Mouse (Mus musculus) liver, embryonic 13.5 days (tissue): Measurements from ENCODE around the gene Arxes2. TPM values are rescaled to one million over a fixed set of nuclear protein-coding genes. Genes with fewer than 3 reads are reported as not detected.
A peak's percentile ranks its signal among the peaks of the same experiment; 100 is the strongest.
"Not testable (repeated sequence)": the region's sequence is repeated elsewhere in the genome, so short reads cannot be mapped to it uniquely, and the experiment has no call there.

Source experiments
- ATAC-seq: fragments of 200-750 bp; cut with Nextera tagmentation; 2 replicates; pipeline ENCODE4 v1.8.0; 2017; ENCODE audit warnings: low read depth, mild to moderate bottlenecking, moderate number of reproducible peaks, moderate library complexity
- DNase-seq: peaks from one replicate; pipeline ENCODE4 v3.0.0; 2022
- H3K27ac ChIP-seq: fragments of 300-500 bp; sonication (generic); 2 replicates; pipeline ENCODE4 v1.5.1; 2015; ENCODE audit warnings: moderate library complexity, mild to moderate bottlenecking, inconsistent platforms
- H3K27me3 ChIP-seq: fragments of 300-500 bp; sonication (generic); 2 replicates; pipeline ENCODE4 v1.6.1; 2015; ENCODE audit warnings: mild to moderate bottlenecking, inconsistent platforms
- H3K36me3 ChIP-seq: fragments of 300-500 bp; sonication (generic); 2 replicates; pipeline ENCODE4 v1.6.1; 2015; ENCODE audit warnings: mild to moderate bottlenecking, inconsistent platforms
- H3K4me1 ChIP-seq: fragments of 300-500 bp; sonication (generic); replicated peaks from 2 replicates; pipeline ENCODE4 v1.6.1; 2015; ENCODE audit warnings: inconsistent platforms
- H3K4me2 ChIP-seq: fragments of 300-500 bp; sonication (generic); 2 replicates; pipeline ENCODE4 v1.6.1; 2015; ENCODE audit warnings: inconsistent platforms, mild to moderate bottlenecking, moderate library complexity
- H3K4me3 ChIP-seq: fragments of 300-500 bp; sonication (generic); replicated peaks from 2 replicates; pipeline ENCODE4 v1.5.1; 2015; ENCODE audit warnings: mild to moderate bottlenecking, inconsistent platforms
- H3K9ac ChIP-seq: fragments of 300-500 bp; sonication (generic); 2 replicates; pipeline ENCODE4 v1.6.1; 2015; ENCODE audit warnings: mild to moderate bottlenecking, inconsistent platforms
- H3K9me3 ChIP-seq: fragments of 300-500 bp; sonication (generic); replicated peaks from 2 replicates; pipeline ENCODE4 v1.6.1; 2016; ENCODE audit warnings: inconsistent platforms
- WGBS: fragments of 180-500 bp; shearing (Covaris S2); methylation state at CpG from one replicate; pipeline ENCODE4 v1.1.7; 2015; ENCODE audit not compliant: insufficient replicate concordance; 5-methylcytosine and 5-hydroxymethylcytosine counted together
- polyA plus RNA-seq: library from polyadenylated mRNA; unstranded; fragments of >200 nt; fragmentation: Nextera tagmentation; extraction: Ambion mirVana; gene quantifications from 2 replicates; pipeline ENCODE4 v1.2.1, GENCODE M21; 2015

Gene Arxes2
- 25.8 and 28.8 TPM in 2 replicates for polyA plus RNA-seq

- WGBS: no CpG with 5 or more reads among the region's 39 CpGs
- H3K27me3 ChIP-seq, H3K27ac ChIP-seq, H3K9me3 ChIP-seq, H3K9ac ChIP-seq, H3K36me3 ChIP-seq, DNase-seq, H3K4me1 ChIP-seq: not testable (repeated sequence)
- peak; percentile 85 for ATAC-seq
- H3K4me3 ChIP-seq: peak within 1 kb of the TSS; percentile 19; the same call in 1 of the 2 replicates
- H3K4me2 ChIP-seq: peak within 1 kb of the TSS; percentile 29
Observed at GRCm38 (mm10) chrX:135993664-135994119, at the start of gene Arxes2. Arxes2 (plus strand) TSS chrX:135993824.

GRCm38 (mm10) chrX:135948699-135949437 is 44.8 kb upstream of the Arxes2 start:
- H3K36me3 ChIP-seq: no peaks in the 10 kb centered on the region

DNA sequence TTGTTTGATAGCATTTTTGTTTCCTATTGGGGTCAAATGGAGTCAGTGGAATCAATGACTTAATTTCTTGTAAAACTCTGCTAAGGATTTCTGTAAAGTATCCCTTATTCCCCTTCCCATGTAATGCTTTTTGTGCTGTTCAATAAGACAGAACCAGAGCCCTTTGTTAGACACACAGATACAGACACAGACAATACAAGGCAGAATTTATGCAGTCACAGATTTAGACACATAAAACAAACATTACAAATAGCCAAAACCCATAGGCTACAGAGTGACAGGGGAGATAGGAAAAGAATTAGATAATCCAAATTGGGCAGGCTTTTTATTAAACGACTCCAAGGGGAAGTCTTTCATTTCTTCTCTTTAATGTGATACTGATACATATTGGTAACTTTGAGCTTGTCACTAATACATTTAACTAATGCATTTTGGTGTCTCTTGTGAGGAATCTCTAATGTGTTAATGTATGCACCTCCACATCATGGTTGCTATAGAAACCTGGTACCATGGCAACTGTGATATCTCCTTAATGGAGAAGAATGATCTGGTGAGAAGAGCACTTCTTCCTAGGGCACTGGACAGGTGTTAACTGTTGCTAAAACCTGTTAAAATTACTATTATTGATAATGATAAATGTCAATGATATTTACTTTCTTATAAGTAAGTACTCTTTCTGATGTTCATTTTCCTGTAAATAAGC is 36.5 kb upstream of the Arxes2 start:
- no peaks in the 10 kb centered on the region for H3K4me1 ChIP-seq
- ATAC-seq (no peak), DNase-seq (no peak)
- no peak overlapping the region for H3K4me2 ChIP-seq
- no peaks in the 10 kb centered on the region for H3K36me3 ChIP-seq
- 74% methylated on average over 1 of the region's 1 CpGs for WGBS
- no peak overlapping the region for H3K27ac ChIP-seq
- no peaks in the 10 kb centered on the region for H3K27me3 ChIP-seq
- H3K9ac ChIP-seq: no peak overlapping the region
- H3K9me3 ChIP-seq: no peaks in the 10 kb centered on the region
- no peak overlapping the region for H3K4me3 ChIP-seq

More at GRCm38 (mm10) chrX:135948699-135949437, 44.8 kb upstream of the Arxes2 start:
- ATAC-seq: no peak
- Histone ChIP-seq H3K4me1 (no peaks in the 10 kb centered on the region), H3K27ac (no peak overlapping the region), H3K4me2 (no peak overlapping the region), H3K4me3 (no peak overlapping the region), H3K9ac (no peak overlapping the region), H3K9me3 (no peaks in the 10 kb centered on the region), H3K27me3 (no peaks in the 10 kb centered on the region)
- DNase-seq: no peak
- 42% methylated on average over 1 of the region's 1 CpGs for WGBS

- no peaks in the 10 kb centered on the region for H3K9me3 ChIP-seq
- H3K27ac ChIP-seq: no peak overlapping the region
- H3K27me3 ChIP-seq: no peaks in the 10 kb centered on the region
- H3K4me1 ChIP-seq: no peaks in the 10 kb centered on the region
- no peak for DNase-seq
- no peak for ATAC-seq
- no peak overlapping the region for H3K9ac ChIP-seq
- 75% methylated on average over 2 of the region's 2 CpGs for WGBS
- H3K4me2 ChIP-seq: no peak overlapping the region
- no peak overlapping the region for H3K4me3 ChIP-seq
- H3K36me3 ChIP-seq: no peaks in the 10 kb centered on the region
Observed at GRCm38 (mm10) chrX:135957691-135958081, 35.9 kb upstream of the Arxes2 start.

- DNase-seq (no peak), ATAC-seq (no peak)
- Histone ChIP-seq H3K36me3 (no peaks in the 10 kb centered on the region), H3K4me2 (no peak overlapping the region), H3K9ac (no peak overlapping the region), H3K4me3 (no peak overlapping the region), H3K9me3 (no peaks in the 10 kb centered on the region), H3K27me3 (no peaks in the 10 kb centered on the region), H3K27ac (no peak overlapping the region), H3K4me1 (no peaks in the 10 kb centered on the region)
- WGBS: 58% methylated on average over 7 of the region's 7 CpGs
Observed at GRCm38 (mm10) chrX:135958589-135959225, 34.9 kb upstream of the Arxes2 start.

- no peaks in the 10 kb centered on the region for H3K27me3 ChIP-seq
- WGBS: 60% methylated on average over 4 of the region's 4 CpGs
- H3K4me1 ChIP-seq: no peaks in the 10 kb centered on the region
- DNase-seq (no peak), ATAC-seq (no peak)
- H3K9me3 ChIP-seq: no peaks in the 10 kb centered on the region
- H3K27ac ChIP-seq: no peak overlapping the region
- no peaks in the 10 kb centered on the region for H3K36me3 ChIP-seq
- no peak overlapping the region for H3K4me3 ChIP-seq
- no peak overlapping the region for H3K4me2 ChIP-seq
- H3K9ac ChIP-seq: no peak overlapping the region
Observed at GRCm38 (mm10) chrX:135959536-135959935, 34.1 kb upstream of the Arxes2 start.

DNA sequence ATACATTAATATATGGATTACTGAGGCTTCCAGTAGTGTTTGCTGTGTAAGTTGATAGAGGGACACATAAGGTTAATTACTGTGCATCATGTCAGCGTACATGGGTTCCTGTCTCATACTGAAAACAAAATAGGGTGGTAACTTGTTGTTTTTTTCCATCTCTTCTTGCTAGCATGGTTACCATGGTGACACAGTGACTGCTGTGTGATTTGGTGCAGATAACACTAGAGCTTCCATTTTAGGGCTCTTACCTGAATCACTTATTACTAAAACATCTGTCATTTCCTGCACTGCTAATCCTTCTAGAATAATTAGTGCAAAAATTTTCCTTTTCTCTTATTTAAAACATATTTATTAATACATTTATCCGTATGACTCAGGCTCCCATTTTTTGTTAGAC is 31.3 kb upstream of the Arxes2 start:
- Histone ChIP-seq H3K36me3 (no peaks in the 10 kb centered on the region), H3K27me3 (no peaks in the 10 kb centered on the region), H3K9me3 (no peaks in the 10 kb centered on the region), H3K4me1 (no peaks in the 10 kb centered on the region), H3K27ac (no peak overlapping the region), H3K4me2 (no peak overlapping the region), H3K4me3 (no peak overlapping the region), H3K9ac (no peak overlapping the region)
- ATAC-seq (no peak), DNase-seq (no peak)
- 52% methylated on average over 2 of the region's 2 CpGs for WGBS

DNA sequence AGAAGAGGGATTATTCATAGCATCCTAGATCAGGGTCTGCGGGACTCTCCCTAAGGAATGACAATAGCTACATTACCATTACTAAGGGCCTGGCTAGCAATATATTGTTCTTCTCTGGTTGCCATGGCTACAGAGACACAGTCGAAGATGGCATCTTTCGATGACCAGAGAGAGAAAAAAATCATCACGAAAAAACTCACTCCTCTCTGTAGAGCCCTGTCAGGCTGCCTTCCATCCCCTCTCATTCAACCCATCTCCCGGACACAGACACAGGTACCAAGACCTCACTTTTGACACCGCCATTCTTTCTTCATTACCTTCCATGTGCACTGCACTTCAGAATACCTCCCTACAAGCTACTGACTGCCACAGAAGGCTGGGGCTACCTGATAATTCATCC is 30.5 kb upstream of the Arxes2 start:
- Histone ChIP-seq H3K4me1 (no peaks in the 10 kb centered on the region), H3K27me3 (no peaks in the 10 kb centered on the region), H3K9me3 (no peaks in the 10 kb centered on the region), H3K4me3 (no peak overlapping the region), H3K4me2 (no peak overlapping the region), H3K9ac (no peak overlapping the region), H3K36me3 (no peaks in the 10 kb centered on the region), H3K27ac (no peak overlapping the region)
- 59% methylated on average over 6 of the region's 6 CpGs for WGBS
- ATAC-seq (no peak), DNase-seq (no peak)

DNA sequence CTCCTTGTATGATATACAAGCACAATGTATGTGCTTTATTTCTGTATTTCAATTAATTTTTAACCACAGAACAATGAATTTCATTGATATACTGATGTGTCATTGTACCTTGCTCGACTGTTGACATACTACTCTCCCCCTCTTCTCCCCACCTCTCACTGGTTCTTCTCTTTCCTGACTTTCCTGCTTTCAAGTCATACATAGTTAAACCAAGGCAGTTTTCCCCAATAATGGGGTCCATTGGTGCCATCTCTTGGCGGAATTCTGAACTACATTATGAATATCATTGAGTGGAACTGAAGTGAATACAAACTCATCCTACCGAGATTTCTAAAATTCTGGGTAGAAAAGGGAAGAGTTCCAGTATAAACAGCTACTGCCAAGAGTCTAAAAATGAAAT is 30.0 kb upstream of the Arxes2 start:
- Histone ChIP-seq H3K36me3 (no peaks in the 10 kb centered on the region), H3K4me2 (no peak overlapping the region), H3K27me3 (no peaks in the 10 kb centered on the region), H3K9ac (no peak overlapping the region), H3K9me3 (no peaks in the 10 kb centered on the region), H3K4me1 (no peaks in the 10 kb centered on the region), H3K27ac (no peak overlapping the region), H3K4me3 (no peak overlapping the region)
- DNase-seq (no peak), ATAC-seq (no peak)
- WGBS: 17% methylated on average over 3 of the region's 3 CpGs

DNA sequence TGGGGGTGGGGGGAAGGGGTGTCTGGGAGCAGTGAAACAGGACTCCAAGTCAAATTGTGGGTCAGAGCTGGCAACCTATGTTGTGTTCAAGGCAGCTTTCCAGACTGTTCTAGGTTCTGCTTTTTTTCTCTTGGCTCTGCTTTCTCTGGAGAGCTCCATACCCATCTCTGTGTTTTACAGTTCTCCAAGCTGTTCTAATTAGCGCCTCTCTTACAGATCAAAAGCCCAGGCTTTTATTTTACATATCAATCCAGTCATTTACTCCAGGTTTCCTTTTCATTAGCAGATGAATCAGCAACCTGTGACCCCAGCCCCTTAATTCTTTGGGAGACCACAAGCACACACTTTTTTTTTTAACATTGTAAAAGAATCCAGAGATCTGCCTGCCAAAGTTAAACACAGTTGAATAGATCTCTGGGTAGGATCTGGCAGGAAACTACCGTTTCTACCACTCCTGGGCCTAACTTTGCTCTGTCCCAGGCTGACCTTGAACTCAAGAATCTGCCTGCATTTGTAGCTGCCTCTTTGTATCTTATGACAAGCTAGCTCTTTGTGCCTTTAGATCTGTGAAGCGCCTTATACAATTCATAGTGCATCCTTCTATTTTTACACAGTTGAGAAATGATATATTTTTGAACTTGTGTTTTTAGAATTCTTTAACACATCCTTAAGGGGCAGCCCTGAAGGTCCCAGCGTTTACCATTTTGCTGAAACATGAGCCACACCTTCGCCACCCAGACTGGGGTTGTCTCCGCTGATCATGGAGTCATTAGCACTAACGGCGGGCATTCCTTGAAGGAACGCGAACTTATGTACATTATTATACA is 19.8 kb upstream of the Arxes2 start:
- H3K9ac ChIP-seq: no peak overlapping the region
- no peaks in the 10 kb centered on the region for H3K27me3 ChIP-seq
- ATAC-seq: no peak
- no peaks in the 10 kb centered on the region for H3K9me3 ChIP-seq
- H3K4me3 ChIP-seq: no peak overlapping the region
- WGBS: 67% methylated on average over 10 of the region's 10 CpGs
- no peaks in the 10 kb centered on the region for H3K4me1 ChIP-seq
- no peak overlapping the region for H3K27ac ChIP-seq
- no peaks in the 10 kb centered on the region for H3K36me3 ChIP-seq
- H3K4me2 ChIP-seq: no peak overlapping the region
- no peak for DNase-seq
